Mouse (Mus musculus): ENCODE data around the gene Brd3os. TPM values are rescaled to one million over a fixed set of nuclear protein-coding genes. Genes with fewer than 3 reads are reported as not detected.

Brd3os gene
- polyA plus RNA-seq, 1 experiment from 2014 or later, result 12.9 TPM

GRCm38 (mm10) chr2:27438281-27438680 is 3.8 kb upstream of the Brd3os start:
- H3K27me3 ChIP-seq (ENCODE audit: control insufficient read depth, insufficient read depth, low read length), result no peaks in the 10 kb centered on the region
- 19% methylated on average over 11 of the region's 11 CpGs for WGBS

GRCm38 (mm10) chr2:27442708-27443449 is 755 bp downstream of the Brd3os start:
- no peak overlapping the region for H3K27ac ChIP-seq (replicated peaks; ENCODE audit: low read depth, low read length)
- DNase-seq (ENCODE audit: low spot score), result peak; percentile 18
- WGBS, result 35% methylated on average over 20 of the region's 20 CpGs

More at GRCm38 (mm10) chr2:27438281-27438680, 3.8 kb upstream of the Brd3os start:
- H3K4me2 ChIP-seq (ENCODE audit: low read depth, low read length), result no peak overlapping the region
- no peaks in the 10 kb centered on the region; the same call in 1 of the 2 replicates for H3K4me1 ChIP-seq (ENCODE audit: control insufficient read depth, insufficient read depth, low read length)
- H3K27ac ChIP-seq (replicated peaks; ENCODE audit: low read depth, low read length), result no peak overlapping the region
- H3K9ac ChIP-seq (replicated peaks; ENCODE audit: low read length), result no peak overlapping the region
- DNase-seq (ENCODE audit: low spot score) (no peak), ATAC-seq (replicated peaks; ENCODE audit: insufficient number of reproducible peaks, low FRiP score, low TSS enrichment, low read depth) (no peak)
- no peaks in the 10 kb centered on the region for H3K9me3 ChIP-seq (replicated peaks; ENCODE audit: control insufficient read depth, low read length)
- H3K4me3 ChIP-seq (ENCODE audit: low read depth, low read length), result no peak overlapping the region
- H3K36me3 ChIP-seq (replicated peaks; ENCODE audit: control insufficient read depth, insufficient read depth, low read depth, low read length), result no peaks in the 10 kb centered on the region

GRCm38 (mm10) chr2:27443450-27443708 is 1.3 kb downstream of the Brd3os start:
- H3K4me1 ChIP-seq (ENCODE audit: control insufficient read depth, insufficient read depth, low read length), result no peaks in the 10 kb centered on the region; the same call in 1 of the 2 replicates
- ATAC-seq (replicated peaks; ENCODE audit: insufficient number of reproducible peaks, low FRiP score, low TSS enrichment, low read depth), result no peak
- H3K9me3 ChIP-seq (replicated peaks; ENCODE audit: control insufficient read depth, low read length), result no peaks in the 10 kb centered on the region
- H3K9ac ChIP-seq (replicated peaks; ENCODE audit: low read length), result no peak overlapping the region
- no peak for DNase-seq (ENCODE audit: low spot score)
- WGBS, result 75% methylated on average over 5 of the region's 5 CpGs
- H3K27me3 ChIP-seq (ENCODE audit: control insufficient read depth, insufficient read depth, low read length), result no peaks in the 10 kb centered on the region
- peak overlapping the region; percentile 58 for H3K4me3 ChIP-seq (ENCODE audit: low read depth, low read length)
- H3K4me2 ChIP-seq (ENCODE audit: low read depth, low read length), result peak overlapping the region; percentile 68; the same call in 1 of the 2 replicates
- peaks cover 4% of the 10 kb centered on the region for H3K36me3 ChIP-seq (replicated peaks; ENCODE audit: control insufficient read depth, insufficient read depth, low read depth, low read length)
- H3K27ac ChIP-seq (replicated peaks; ENCODE audit: low read depth, low read length), result no peak overlapping the region

More at GRCm38 (mm10) chr2:27442708-27443449, 755 bp downstream of the Brd3os start:
- peaks cover 2% of the 10 kb centered on the region for H3K36me3 ChIP-seq (replicated peaks; ENCODE audit: control insufficient read depth, insufficient read depth, low read depth, low read length)
- H3K27me3 ChIP-seq (ENCODE audit: control insufficient read depth, insufficient read depth, low read length), result no peaks in the 10 kb centered on the region
- no peaks in the 10 kb centered on the region; the same call in 1 of the 2 replicates for H3K4me1 ChIP-seq (ENCODE audit: control insufficient read depth, insufficient read depth, low read length)
- H3K4me2 ChIP-seq (ENCODE audit: low read depth, low read length), result peak overlapping the region; percentile 68
- H3K4me3 ChIP-seq (ENCODE audit: low read depth, low read length), result peak overlapping the region; percentile 58
- peak; percentile 26 for ATAC-seq (replicated peaks; ENCODE audit: insufficient number of reproducible peaks, low FRiP score, low TSS enrichment, low read depth)
- H3K9me3 ChIP-seq (replicated peaks; ENCODE audit: control insufficient read depth, low read length), result no peaks in the 10 kb centered on the region
- H3K9ac ChIP-seq (replicated peaks; ENCODE audit: low read length), result peak overlapping the region; percentile 65

GRCm38 (mm10) chr2:27445910-27446309 is 3.8 kb downstream of the Brd3os start:
- DNase-seq (ENCODE audit: low spot score), result no peak
- no peak for ATAC-seq (replicated peaks; ENCODE audit: insufficient number of reproducible peaks, low FRiP score, low TSS enrichment, low read depth)
- WGBS, result 91% methylated on average over 3 of the region's 3 CpGs

GRCm38 (mm10) chr2:27446812-27447211 is 4.7 kb downstream of the Brd3os start:
- Histone ChIP-seq H3K9me3 (replicated peaks; ENCODE audit: control insufficient read depth, low read length) (no peaks in the 10 kb centered on the region), H3K9ac (replicated peaks; ENCODE audit: low read length) (no peak overlapping the region), H3K4me3 (ENCODE audit: low read depth, low read length) (no peak overlapping the region), H3K36me3 (replicated peaks; ENCODE audit: control insufficient read depth, insufficient read depth, low read depth, low read length) (peaks cover 17% of the 10 kb centered on the region), H3K4me2 (ENCODE audit: low read depth, low read length) (no peak overlapping the region), H3K27ac (replicated peaks; ENCODE audit: low read depth, low read length) (no peak overlapping the region), H3K4me1 (ENCODE audit: control insufficient read depth, insufficient read depth, low read length) (no peaks in the 10 kb centered on the region; the same call in 1 of the 2 replicates), H3K27me3 (ENCODE audit: control insufficient read depth, insufficient read depth, low read length) (no peaks in the 10 kb centered on the region)
- DNase-seq (ENCODE audit: low spot score) (no peak), ATAC-seq (replicated peaks; ENCODE audit: insufficient number of reproducible peaks, low FRiP score, low TSS enrichment, low read depth) (no peak)
- WGBS, result 92% methylated on average over 8 of the region's 8 CpGs

More at GRCm38 (mm10) chr2:27445910-27446309, 3.8 kb downstream of the Brd3os start:
- Histone ChIP-seq H3K4me3 (ENCODE audit: low read depth, low read length) (no peak overlapping the region), H3K4me2 (ENCODE audit: low read depth, low read length) (no peak overlapping the region), H3K9me3 (replicated peaks; ENCODE audit: control insufficient read depth, low read length) (no peaks in the 10 kb centered on the region), H3K27ac (replicated peaks; ENCODE audit: low read depth, low read length) (no peak overlapping the region), H3K9ac (replicated peaks; ENCODE audit: low read length) (no peak overlapping the region), H3K4me1 (ENCODE audit: control insufficient read depth, insufficient read depth, low read length) (no peaks in the 10 kb centered on the region; the same call in 1 of the 2 replicates), H3K27me3 (ENCODE audit: control insufficient read depth, insufficient read depth, low read length) (no peaks in the 10 kb centered on the region), H3K36me3 (replicated peaks; ENCODE audit: control insufficient read depth, insufficient read depth, low read depth, low read length) (peaks cover 17% of the 10 kb centered on the region)

GRCm38 (mm10) chr2:27447782-27448181 is 5.7 kb downstream of the Brd3os start:
- peaks cover 23% of the 10 kb centered on the region for H3K36me3 ChIP-seq (replicated peaks; ENCODE audit: control insufficient read depth, insufficient read depth, low read depth, low read length)
- 82% methylated on average over 5 of the region's 5 CpGs for WGBS
- peak; percentile 40 for DNase-seq (ENCODE audit: low spot score)
- no peaks in the 10 kb centered on the region for H3K27me3 ChIP-seq (ENCODE audit: control insufficient read depth, insufficient read depth, low read length)
- H3K9ac ChIP-seq (replicated peaks; ENCODE audit: low read length), result no peak overlapping the region
- no peak overlapping the region for H3K4me3 ChIP-seq (ENCODE audit: low read depth, low read length)
- H3K9me3 ChIP-seq (replicated peaks; ENCODE audit: control insufficient read depth, low read length), result no peaks in the 10 kb centered on the region
- H3K4me2 ChIP-seq (ENCODE audit: low read depth, low read length), result no peak overlapping the region
- H3K27ac ChIP-seq (replicated peaks; ENCODE audit: low read depth, low read length), result no peak overlapping the region
- no peak for ATAC-seq (replicated peaks; ENCODE audit: insufficient number of reproducible peaks, low FRiP score, low TSS enrichment, low read depth)
- no peaks in the 10 kb centered on the region; the same call in 1 of the 2 replicates for H3K4me1 ChIP-seq (ENCODE audit: control insufficient read depth, insufficient read depth, low read length)

- H3K27me3 ChIP-seq (ENCODE audit: control insufficient read depth, insufficient read depth, low read length), result no peaks in the 10 kb centered on the region
Observed at GRCm38 (mm10) chr2:27450226-27450625, 8.1 kb downstream of the Brd3os start.

GRCm38 (mm10) chr2:27459735-27460134 is 17.6 kb downstream of the Brd3os start:
- DNase-seq (ENCODE audit: low spot score), result no peak
- H3K9ac ChIP-seq (replicated peaks; ENCODE audit: low read length), result no peak overlapping the region
- no peaks in the 10 kb centered on the region for H3K27me3 ChIP-seq (ENCODE audit: control insufficient read depth, insufficient read depth, low read length)
- H3K4me3 ChIP-seq (ENCODE audit: low read depth, low read length), result no peak overlapping the region
- no peak for ATAC-seq (replicated peaks; ENCODE audit: insufficient number of reproducible peaks, low FRiP score, low TSS enrichment, low read depth)
- WGBS, result 91% methylated on average over 7 of the region's 7 CpGs
- peaks cover 43% of the 10 kb centered on the region for H3K36me3 ChIP-seq (replicated peaks; ENCODE audit: control insufficient read depth, insufficient read depth, low read depth, low read length)
- H3K4me1 ChIP-seq (ENCODE audit: control insufficient read depth, insufficient read depth, low read length), result no peaks in the 10 kb centered on the region
- H3K9me3 ChIP-seq (replicated peaks; ENCODE audit: control insufficient read depth, low read length), result no peaks in the 10 kb centered on the region
- no peak overlapping the region for H3K4me2 ChIP-seq (ENCODE audit: low read depth, low read length)
- no peak overlapping the region for H3K27ac ChIP-seq (replicated peaks; ENCODE audit: low read depth, low read length)

More at GRCm38 (mm10) chr2:27450226-27450625, 8.1 kb downstream of the Brd3os start:
- Histone ChIP-seq H3K4me3 (ENCODE audit: low read depth, low read length) (no peak overlapping the region), H3K4me1 (ENCODE audit: control insufficient read depth, insufficient read depth, low read length) (no peaks in the 10 kb centered on the region), H3K4me2 (ENCODE audit: low read depth, low read length) (no peak overlapping the region), H3K9me3 (replicated peaks; ENCODE audit: control insufficient read depth, low read length) (no peaks in the 10 kb centered on the region), H3K9ac (replicated peaks; ENCODE audit: low read length) (no peak overlapping the region), H3K36me3 (replicated peaks; ENCODE audit: control insufficient read depth, insufficient read depth, low read depth, low read length) (peaks cover 23% of the 10 kb centered on the region), H3K27ac (replicated peaks; ENCODE audit: low read depth, low read length) (no peak overlapping the region)
- WGBS, result 89% methylated on average over 14 of the region's 14 CpGs
- no peak for ATAC-seq (replicated peaks; ENCODE audit: insufficient number of reproducible peaks, low FRiP score, low TSS enrichment, low read depth)
- no peak for DNase-seq (ENCODE audit: low spot score)
